Mouse (Mus musculus) lung, postnatal 0 days (tissue): ENCODE measurements around the gene Sytl3. TPM values are rescaled to one million over a fixed set of nuclear protein-coding genes. Genes with fewer than 3 reads are reported as not detected.
A peak's percentile ranks its signal among the peaks of the same experiment; 100 is the strongest.
"Not testable (repeated sequence)": the region's sequence is repeated elsewhere in the genome, so short reads cannot be mapped to it uniquely, and the experiment has no call there.

Source experiments
- ATAC-seq: fragments of 200-750 bp; cut with Nextera tagmentation; 2 replicates; pipeline ENCODE4 v1.8.0; 2017; ENCODE audit warnings: moderate library complexity
- DNase-seq: peaks from one replicate; pipeline ENCODE4 v3.0.0-alpha.2; 2016; ENCODE audit warnings: low spot score
- H3K27ac ChIP-seq: fragments of 300-500 bp; sonication (generic); 2 replicates; pipeline ENCODE4 v1.5.1; 2014; ENCODE audit warnings: antibody characterized with exemption, mild to moderate bottlenecking, low read length, mixed read lengths
- H3K27me3 ChIP-seq: fragments of 300-500 bp; sonication (generic); replicated peaks from 2 replicates; pipeline ENCODE4 v1.6.1; 2014; ENCODE audit warnings: low read length, mixed read lengths; ENCODE audit not compliant: insufficient read depth
- H3K36me3 ChIP-seq: fragments of 300-500 bp; sonication (generic); 2 replicates; pipeline ENCODE4 v1.6.1; 2014; ENCODE audit warnings: low read length, mixed read lengths; ENCODE audit not compliant: insufficient read depth
- H3K4me1 ChIP-seq: fragments of 300-500 bp; sonication (generic); 2 replicates; pipeline ENCODE4 v1.6.1; 2014; ENCODE audit warnings: antibody characterized with exemption, low read depth, low read length, mixed read lengths; ENCODE audit not compliant: insufficient read depth
- H3K4me2 ChIP-seq: fragments of 300-500 bp; sonication (generic); replicated peaks from 2 replicates; pipeline ENCODE4 v1.6.1; 2014; ENCODE audit warnings: low read depth, mild to moderate bottlenecking, low read length, moderate library complexity, mixed read lengths
- H3K4me3 ChIP-seq: fragments of 300-500 bp; sonication (generic); 2 replicates; pipeline ENCODE4 v1.5.1; 2014; ENCODE audit warnings: low read depth, low read length
- H3K9ac ChIP-seq: fragments of 300-500 bp; sonication (generic); replicated peaks from 2 replicates; pipeline ENCODE4 v1.6.1; 2014; ENCODE audit warnings: low read depth, mild to moderate bottlenecking
- H3K9me3 ChIP-seq: fragments of 300-500 bp; sonication (generic); 2 replicates; pipeline ENCODE4 v1.6.1; 2016; ENCODE audit warnings: low read length, mixed read lengths
- WGBS: fragments of 180-500 bp; shearing (Covaris S2); extraction: QIAGEN DNeasy Blood & Tissue Kit; methylation state at CpG from one replicate; pipeline ENCODE4 v1.1.7; 2014; 5-methylcytosine and 5-hydroxymethylcytosine counted together
- polyA plus RNA-seq: library from polyadenylated mRNA; unstranded; fragments of >200 nt; fragmentation: Nextera tagmentation; extraction: Ambion mirVana; gene quantifications from 2 replicates; pipeline ENCODE4 v1.2.1, GENCODE M21; 2015

Gene Sytl3
- polyA plus RNA-seq, 1 experiment from 2014 or later, result 0.67 TPM

- not testable (repeated sequence) for H3K4me2 ChIP-seq, H3K9ac ChIP-seq, H3K4me3 ChIP-seq, H3K4me1 ChIP-seq, H3K36me3 ChIP-seq, H3K9me3 ChIP-seq, H3K27me3 ChIP-seq, H3K27ac ChIP-seq
- WGBS, result 57% methylated on average over 14 of the region's 14 CpGs
- ATAC-seq (peak; percentile 96), DNase-seq (peak; percentile 67)
Measured at GRCm38 (mm10) chr17:6640771-6641429, 18.0 kb upstream of the Sytl3 start.

GRCm38 (mm10) chr17:6644210-6644609, 14.7 kb upstream of the Sytl3 start:
- not testable (repeated sequence) for H3K9me3 ChIP-seq, H3K27ac ChIP-seq, H3K4me1 ChIP-seq, DNase-seq, H3K27me3 ChIP-seq, H3K36me3 ChIP-seq, H3K4me3 ChIP-seq, H3K4me2 ChIP-seq, ATAC-seq, H3K9ac ChIP-seq
- WGBS, result 98% methylated on average over 7 of the region's 9 CpGs

GRCm38 (mm10) chr17:6644673-6645072, 14.2 kb upstream of the Sytl3 start:
- DNase-seq, H3K4me2 ChIP-seq, H3K36me3 ChIP-seq, H3K9me3 ChIP-seq, H3K9ac ChIP-seq, H3K4me1 ChIP-seq, ATAC-seq, H3K4me3 ChIP-seq, H3K27me3 ChIP-seq, H3K27ac ChIP-seq: not testable (repeated sequence)
- 87% methylated on average over 4 of the region's 4 CpGs for WGBS

GRCm38 (mm10) chr17:6645668-6646067, 13.2 kb upstream of the Sytl3 start:
- ATAC-seq, H3K9me3 ChIP-seq, H3K4me2 ChIP-seq, H3K9ac ChIP-seq, H3K36me3 ChIP-seq, H3K4me3 ChIP-seq, H3K27ac ChIP-seq, H3K27me3 ChIP-seq, DNase-seq, H3K4me1 ChIP-seq: not testable (repeated sequence)
- WGBS, result 50% methylated on average over 1 of the region's 4 CpGs

- H3K36me3 ChIP-seq, DNase-seq, H3K9ac ChIP-seq, ATAC-seq, H3K9me3 ChIP-seq, H3K4me3 ChIP-seq, H3K27ac ChIP-seq, H3K4me1 ChIP-seq, H3K27me3 ChIP-seq, H3K4me2 ChIP-seq: not testable (repeated sequence)
- 97% methylated on average over 7 of the region's 8 CpGs for WGBS
Measured at GRCm38 (mm10) chr17:6646841-6647240, 12.1 kb upstream of the Sytl3 start.

DNA sequence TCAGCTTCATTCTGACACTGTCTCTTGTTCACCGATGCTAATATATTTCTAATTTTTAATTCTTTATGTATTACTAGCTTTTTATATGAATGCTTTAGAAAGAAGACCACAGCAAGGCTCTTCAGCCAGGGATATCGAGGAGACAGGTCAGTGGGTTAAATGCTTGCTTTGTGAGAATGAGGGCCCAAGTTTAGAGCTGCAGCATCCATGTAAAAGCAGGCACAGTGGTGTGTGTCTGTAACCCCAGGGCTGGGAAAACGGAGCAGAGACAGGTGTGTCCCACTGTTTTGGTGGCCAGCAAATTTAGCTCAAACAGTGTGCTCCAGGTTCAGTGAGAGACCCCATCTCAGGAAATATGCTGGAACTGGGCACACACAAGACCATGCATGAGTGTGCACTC, 11.4 kb upstream of the Sytl3 start:
- not testable (repeated sequence) for H3K9ac ChIP-seq, H3K4me1 ChIP-seq, ATAC-seq, H3K36me3 ChIP-seq, H3K27me3 ChIP-seq, H3K27ac ChIP-seq, H3K4me3 ChIP-seq, DNase-seq, H3K9me3 ChIP-seq, H3K4me2 ChIP-seq
- 83% methylated on average over 3 of the region's 3 CpGs for WGBS

DNA sequence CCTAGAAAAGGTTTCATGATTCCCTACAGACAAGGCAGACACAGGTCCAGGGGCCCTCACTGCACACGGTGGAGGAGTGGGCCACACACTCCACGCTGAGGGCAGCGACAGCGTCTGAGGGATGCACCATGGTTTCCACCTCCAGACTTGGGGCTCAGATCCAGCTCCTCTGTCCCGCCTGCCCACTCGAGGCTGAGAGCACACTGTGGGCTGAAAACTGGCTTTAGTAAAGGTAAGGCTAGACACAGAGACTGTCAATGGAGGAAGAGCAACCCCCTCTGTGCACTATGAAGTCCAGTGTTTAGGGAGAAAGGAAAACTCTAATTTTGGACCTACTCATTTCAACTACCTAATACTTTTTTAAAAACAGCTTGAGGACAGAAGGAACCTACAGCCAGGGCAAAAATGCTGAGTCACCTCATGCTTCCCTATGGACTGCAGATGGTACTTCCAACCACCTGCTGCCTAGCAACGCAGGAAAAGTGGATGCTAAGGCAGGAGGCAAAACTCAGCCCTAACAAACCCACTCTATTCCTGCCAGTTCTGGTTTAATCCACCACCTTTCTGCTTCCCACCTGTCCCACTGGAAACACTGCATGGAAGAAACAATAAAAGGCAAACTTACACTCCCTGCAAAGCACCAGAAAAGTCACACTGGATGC, 7.9 kb upstream of the Sytl3 start:
- not testable (repeated sequence) for H3K4me2 ChIP-seq, H3K4me3 ChIP-seq, H3K4me1 ChIP-seq, H3K9ac ChIP-seq, H3K9me3 ChIP-seq, DNase-seq, H3K27me3 ChIP-seq, H3K36me3 ChIP-seq, ATAC-seq, H3K27ac ChIP-seq
- 83% methylated on average over 3 of the region's 7 CpGs for WGBS

DNA sequence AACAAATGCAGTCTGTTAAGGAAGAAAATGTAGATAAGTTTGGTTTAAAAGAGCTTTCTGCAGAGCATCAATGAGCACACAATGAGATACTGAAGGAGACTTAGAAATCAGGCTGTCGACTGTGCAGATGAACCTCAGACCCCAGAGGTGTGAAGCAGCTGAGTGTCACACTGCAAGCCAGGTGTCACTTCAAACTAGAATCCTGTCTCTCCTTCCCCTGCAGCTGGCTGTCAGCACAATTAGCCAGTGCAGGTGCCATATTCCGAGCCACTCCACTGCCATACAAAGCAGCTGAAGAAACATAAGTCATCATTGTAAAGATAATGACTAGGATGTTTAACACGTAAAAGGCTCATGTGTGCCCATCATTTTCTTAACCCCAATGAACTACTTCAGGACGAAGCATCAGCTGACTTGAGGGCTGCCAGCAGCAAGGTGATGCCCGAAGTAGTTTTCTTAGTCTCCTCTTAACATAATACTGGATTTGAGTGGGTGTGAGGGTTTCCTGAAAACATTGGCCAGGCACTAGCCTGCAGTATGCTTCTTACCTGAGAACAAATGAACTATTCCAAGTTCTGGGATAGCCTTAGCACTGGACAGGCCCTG, 5.4 kb upstream of the Sytl3 start:
- not testable (repeated sequence) for H3K4me1 ChIP-seq, H3K4me3 ChIP-seq, H3K9me3 ChIP-seq, H3K27ac ChIP-seq, H3K9ac ChIP-seq, H3K4me2 ChIP-seq, ATAC-seq, H3K27me3 ChIP-seq, DNase-seq, H3K36me3 ChIP-seq
- WGBS, result 88% methylated on average over 4 of the region's 5 CpGs

GRCm38 (mm10) chr17:6655087-6655511, 3.8 kb upstream of the Sytl3 start:
- peak; percentile 92 for DNase-seq
- Histone ChIP-seq H3K9ac (peak overlapping the region; percentile 23; the same call in 1 of the 2 replicates), H3K4me3 (peak overlapping the region; percentile 46), H3K4me2 (peak overlapping the region; percentile 61), H3K27ac (peak overlapping the region; percentile 54)
- H3K27me3 ChIP-seq, H3K36me3 ChIP-seq, H3K9me3 ChIP-seq, H3K4me1 ChIP-seq: not testable (repeated sequence)
- WGBS, result under 1% methylated on average over 33 of the region's 36 CpGs
- peak; percentile 85 for ATAC-seq
